Mouse (Mus musculus): ENCODE results near the gene Fxyd1. TPM values are rescaled to one million over a fixed set of nuclear protein-coding genes. Genes with fewer than 3 reads are reported as not detected.

The Fxyd1 gene
- polyA plus RNA-seq, 1 experiment from 2014 or later: 71.8 TPM

Small RNA genes within 50 kb of the gene (microRNA-seq; reads per million reads assigned to microRNA genes)
- gene Mir7050: not detected

Other genes with a start within 250 kb of the Fxyd1 start
- 2.4 and 5.9 TPM in 2 replicates for gene Ffar2, start 233.4 kb downstream of the Fxyd1 start, polyA plus RNA-seq (2014; fragmentation: Nextera tagmentation; extraction: Ambion mirVana)
- 0.32 and 0.39 TPM in 2 replicates for gene Ffar3, start 201.0 kb downstream of the Fxyd1 start, polyA plus RNA-seq (2014; fragmentation: Nextera tagmentation; extraction: Ambion mirVana)
- 0.14 TPM in 1 of 2 replicates, not detected in the other for gene Ffar1, start 195.6 kb downstream of the Fxyd1 start, polyA plus RNA-seq (2014; fragmentation: Nextera tagmentation; extraction: Ambion mirVana)
- 0.12 TPM in 1 of 2 replicates, not detected in the other for gene Cd22, start 176.9 kb downstream of the Fxyd1 start, polyA plus RNA-seq (2014; fragmentation: Nextera tagmentation; extraction: Ambion mirVana)
- 0.22 and 0.35 TPM in 2 replicates for gene Mag, start 142.3 kb downstream of the Fxyd1 start, polyA plus RNA-seq (2014; fragmentation: Nextera tagmentation; extraction: Ambion mirVana)
- gene Hamp2, start 132.5 kb downstream of the Fxyd1 start, polyA plus RNA-seq (2014; fragmentation: Nextera tagmentation; extraction: Ambion mirVana): not detected in 2 replicates
- not detected in 2 replicates for gene Hamp, start 113.2 kb downstream of the Fxyd1 start, polyA plus RNA-seq (2014; fragmentation: Nextera tagmentation; extraction: Ambion mirVana)
- 22.3 and 22.7 TPM in 2 replicates for gene Usf2, start 100.4 kb downstream of the Fxyd1 start, polyA plus RNA-seq (2014; fragmentation: Nextera tagmentation; extraction: Ambion mirVana)
- gene Lsr, start 83.7 kb downstream of the Fxyd1 start, polyA plus RNA-seq (2014; fragmentation: Nextera tagmentation; extraction: Ambion mirVana): 123 and 135 TPM in 2 replicates
- gene Fam187b, start 83.4 kb downstream of the Fxyd1 start, polyA plus RNA-seq (2014; fragmentation: Nextera tagmentation; extraction: Ambion mirVana): 7.1 and 9.4 TPM in 2 replicates
- gene Fxyd5, start 14.7 kb downstream of the Fxyd1 start, polyA plus RNA-seq (2014; fragmentation: Nextera tagmentation; extraction: Ambion mirVana): 18.1 and 22.8 TPM in 2 replicates
- gene Fxyd7, start 5.7 kb downstream of the Fxyd1 start, polyA plus RNA-seq (2014; fragmentation: Nextera tagmentation; extraction: Ambion mirVana): 21.1 and 23.0 TPM in 2 replicates
- gene Lgi4, start 2.1 kb upstream of the Fxyd1 start, polyA plus RNA-seq (2014; fragmentation: Nextera tagmentation; extraction: Ambion mirVana): 1.2 and 2.4 TPM in 2 replicates
- gene Fxyd3, start 19.5 kb upstream of the Fxyd1 start, polyA plus RNA-seq (2014; fragmentation: Nextera tagmentation; extraction: Ambion mirVana): 70.2 and 71.5 TPM in 2 replicates
- 23.5 and 29.0 TPM in 2 replicates for gene Hpn, start 58.1 kb upstream of the Fxyd1 start, polyA plus RNA-seq (2014; fragmentation: Nextera tagmentation; extraction: Ambion mirVana)
- gene Scn1b, start 69.8 kb upstream of the Fxyd1 start, polyA plus RNA-seq (2014; fragmentation: Nextera tagmentation; extraction: Ambion mirVana): 0.99 and 2.4 TPM in 2 replicates
- 54.2 and 66.2 TPM in 2 replicates for gene Gramd1a, start 98.7 kb upstream of the Fxyd1 start, polyA plus RNA-seq (2014; fragmentation: Nextera tagmentation; extraction: Ambion mirVana)
- gene Scgb2b2, start 233.3 kb upstream of the Fxyd1 start, polyA plus RNA-seq (2014; fragmentation: Nextera tagmentation; extraction: Ambion mirVana): not detected in 2 replicates
- gene Scgb1b2, start 234.6 kb upstream of the Fxyd1 start, polyA plus RNA-seq (2014; fragmentation: Nextera tagmentation; extraction: Ambion mirVana): not detected in 2 replicates